Mouse (Mus musculus) heart, postnatal 0 days (tissue): Measurements from ENCODE around the gene Ffar1. TPM values are rescaled to one million over a fixed set of nuclear protein-coding genes. Genes with fewer than 3 reads are reported as not detected.

ENCODE experiments used
- ATAC-seq: fragments of 200-750 bp; cut with Nextera tagmentation; 2 replicates; pipeline ENCODE4 v1.8.0; 2017; ENCODE audit warnings: low read depth, moderate number of reproducible peaks, moderate library complexity; ENCODE audit not compliant: insufficient read depth
- DNase-seq: peaks from one replicate; pipeline ENCODE4 v3.0.0-alpha.2; 2016; ENCODE audit warnings: low spot score
- H3K27ac ChIP-seq: fragments of 300-500 bp; sonication (generic); 2 replicates; pipeline ENCODE4 v1.5.1; 2014; ENCODE audit warnings: low read depth, mild to moderate bottlenecking
- H3K27me3 ChIP-seq: fragments of 300-500 bp; sonication (generic); 2 replicates; pipeline ENCODE4 v1.6.1; 2014; ENCODE audit warnings: low read length, mixed read lengths; ENCODE audit not compliant: control insufficient read depth, insufficient read depth
- H3K36me3 ChIP-seq: fragments of 300-500 bp; sonication (generic); replicated peaks from 2 replicates; pipeline ENCODE4 v1.6.1; 2014; ENCODE audit warnings: low read length, mixed read lengths; ENCODE audit not compliant: control insufficient read depth, insufficient read depth
- H3K4me1 ChIP-seq: fragments of 300-500 bp; sonication (generic); 2 replicates; pipeline ENCODE4 v1.6.1; 2014; ENCODE audit warnings: antibody characterized with exemption; ENCODE audit not compliant: control insufficient read depth, insufficient read depth
- H3K4me2 ChIP-seq: fragments of 300-500 bp; sonication (generic); 2 replicates; pipeline ENCODE4 v1.6.1; 2014; ENCODE audit warnings: low read depth, mild to moderate bottlenecking, low read length, moderate library complexity
- H3K4me3 ChIP-seq: fragments of 300-500 bp; sonication (generic); 2 replicates; pipeline ENCODE4 v1.5.1; 2014; ENCODE audit warnings: low read depth, low read length
- H3K9ac ChIP-seq: fragments of 300-500 bp; sonication (generic); replicated peaks from 2 replicates; pipeline ENCODE4 v1.6.1; 2014; ENCODE audit warnings: low read depth, low read length, mixed read lengths
- H3K9me3 ChIP-seq: fragments of 300-500 bp; sonication (generic); replicated peaks from 2 replicates; pipeline ENCODE4 v1.6.1; 2016; ENCODE audit warnings: low read length; ENCODE audit not compliant: control insufficient read depth
- CTCF ChIP-seq: IDR thresholded peaks from 2 replicates; pipeline ENCODE4 v1.5.1; 2016; ENCODE audit warnings: antibody characterized with exemption, control low read depth, low read depth
- EP300 ChIP-seq: IDR thresholded peaks from 2 replicates; pipeline ENCODE4 v1.6.1; 2016; ENCODE audit warnings: antibody characterized with exemption, low read depth
- WGBS: fragments of 180-500 bp; shearing (Covaris S2); extraction: QIAGEN DNeasy Blood & Tissue Kit; methylation state at CpG from one replicate; pipeline ENCODE4 v1.1.7; 2014; 5-methylcytosine and 5-hydroxymethylcytosine counted together
- polyA plus RNA-seq: library from polyadenylated mRNA; unstranded; fragments of >200 nt; fragmentation: Nextera tagmentation; extraction: Ambion mirVana; gene quantifications from 2 replicates; pipeline ENCODE4 v1.2.1, GENCODE M21; 2015
- total RNA-seq: library from RNA; depleted of rRNA; stranded (reverse); fragments of >200 nt; gene quantifications from 2 replicates; pipeline ENCODE4 v1.2.3, GENCODE M21; 2014; ENCODE audit warnings: low replicate concordance

Gene Ffar1
- total and polyA plus RNA-seq, 2 experiments from 2014 or later, result not detected

DNA sequence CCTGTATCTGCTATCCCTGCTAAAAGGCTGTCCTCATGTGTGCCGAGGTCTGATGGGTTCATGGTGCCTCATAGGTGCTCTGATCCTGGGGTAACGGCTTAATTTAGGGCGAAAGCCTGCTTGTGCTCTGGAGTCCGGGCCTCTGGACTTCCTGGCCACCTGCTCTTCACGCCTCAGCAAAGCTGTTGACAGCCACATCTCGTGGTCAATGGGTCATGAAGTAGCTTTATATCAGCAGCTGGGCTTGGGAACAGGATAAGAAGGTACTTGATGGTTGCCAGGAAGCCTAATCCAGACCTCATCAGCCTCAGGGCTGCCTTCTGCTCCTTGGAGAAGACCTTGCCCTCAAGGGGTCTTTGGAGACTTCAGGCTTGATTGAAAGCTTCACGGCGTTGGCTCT lies 2.0 kb upstream of the Ffar1 start:
- H3K27me3 ChIP-seq, result peaks cover 11% of the 10 kb centered on the region; the same call in 1 of the 2 replicates
- ATAC-seq (no peak), DNase-seq (no peak)
- TF ChIP-seq EP300, result no peak
- TF ChIP-seq CTCF, result no peak
- no peaks in the 10 kb centered on the region for H3K36me3 ChIP-seq
- H3K27ac ChIP-seq, result no peak overlapping the region
- no peak overlapping the region for H3K9ac ChIP-seq
- peaks cover 4% of the 10 kb centered on the region; the same call in 1 of the 2 replicates for H3K4me1 ChIP-seq
- H3K4me3 ChIP-seq, result no peak overlapping the region
- no peak overlapping the region for H3K4me2 ChIP-seq
- H3K9me3 ChIP-seq, result no peaks in the 10 kb centered on the region
- WGBS, result 35% methylated on average over 8 of the region's 8 CpGs

DNA sequence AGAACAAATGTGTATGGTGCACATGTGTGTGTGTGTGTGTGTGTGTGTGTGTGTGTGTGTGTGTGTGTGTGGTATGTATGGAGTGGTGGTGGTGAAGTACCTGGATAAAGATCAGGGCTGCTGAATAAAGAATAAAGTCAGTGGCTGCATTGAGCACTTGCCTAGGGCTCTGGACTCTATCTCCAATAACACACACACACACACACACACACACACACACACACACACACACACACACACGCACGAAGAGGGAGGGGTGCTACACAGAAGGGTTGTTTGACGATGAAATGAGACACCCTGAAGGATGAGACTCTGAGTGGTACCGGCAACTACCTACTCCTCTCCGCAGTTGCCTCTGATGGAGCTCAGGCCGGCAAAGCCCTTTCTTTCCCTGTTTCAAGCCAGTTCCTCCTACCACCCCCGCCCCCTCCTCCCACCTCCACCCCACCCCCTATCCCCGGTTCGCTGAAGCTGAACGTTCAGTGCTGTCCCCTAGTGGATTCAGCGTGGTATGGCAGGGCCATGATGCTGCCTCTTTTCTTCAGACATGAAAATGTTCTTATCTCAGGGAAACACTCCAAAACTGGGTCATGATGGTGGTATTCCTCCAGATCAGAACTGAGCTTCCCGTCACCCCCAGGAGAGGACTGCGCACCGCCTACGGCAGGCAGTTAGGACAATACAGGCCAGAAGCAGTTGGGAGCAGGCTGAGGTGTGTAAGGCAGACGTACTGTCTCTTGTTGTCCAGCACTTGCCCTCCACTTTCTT lies 1.5 kb downstream of the Ffar1 start:
- Histone ChIP-seq H3K4me2 (peak overlapping the region; percentile 37; the same call in 1 of the 2 replicates), H3K9ac (no peak overlapping the region), H3K27me3 (peaks cover 16% of the 10 kb centered on the region), H3K36me3 (no peaks in the 10 kb centered on the region), H3K4me3 (peak overlapping the region; percentile 20; the same call in 1 of the 2 replicates), H3K27ac (no peak overlapping the region), H3K9me3 (no peaks in the 10 kb centered on the region), H3K4me1 (peaks cover 4% of the 10 kb centered on the region; the same call in 1 of the 2 replicates)
- WGBS, result 6% methylated on average over 13 of the region's 16 CpGs
- peak; percentile 79 for TF ChIP-seq CTCF
- TF ChIP-seq EP300, result no peak
- peak; percentile 46 for DNase-seq
- ATAC-seq, result peak; percentile 33; the same call in 1 of the 2 replicates

DNA sequence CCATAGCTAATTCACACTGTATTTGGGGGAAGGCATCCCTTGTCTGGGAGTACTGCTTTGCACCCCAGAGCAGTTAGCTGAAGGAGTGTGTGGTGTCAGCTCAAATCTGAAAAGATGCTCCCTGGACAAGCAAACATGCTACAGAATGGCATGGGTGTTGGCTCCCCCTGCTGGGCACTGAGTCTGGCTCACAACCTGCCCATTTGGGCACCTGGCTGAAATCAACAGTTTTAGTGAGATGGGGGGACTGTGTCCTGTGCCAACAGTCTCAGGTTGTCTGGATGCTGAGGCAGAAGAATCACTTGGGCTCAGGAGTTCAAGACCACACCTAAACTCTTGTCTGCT lies 2.1 kb downstream of the Ffar1 start:
- no peak overlapping the region for H3K4me2 ChIP-seq

DNA sequence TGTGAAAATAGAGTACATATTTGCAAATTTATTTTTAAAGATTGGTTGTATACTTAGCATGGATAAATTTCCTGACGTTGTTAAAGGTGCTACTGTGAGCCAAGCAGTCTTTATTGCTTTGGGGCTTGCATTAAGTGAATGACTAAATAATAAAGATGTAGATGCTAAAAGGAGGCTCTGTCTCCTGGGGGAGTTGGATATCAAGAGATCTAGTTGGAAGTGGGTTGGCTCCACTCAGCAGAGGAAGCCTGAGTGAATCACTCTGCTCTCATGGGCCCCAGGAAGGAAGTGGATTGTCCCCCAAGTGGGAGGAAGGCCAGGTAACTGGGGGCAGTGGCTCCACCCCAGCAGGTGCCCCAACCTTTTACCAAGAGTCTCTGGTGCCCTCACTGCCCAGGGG lies 3.6 kb downstream of the Ffar1 start:
- WGBS, result 77% methylated on average over 1 of the region's 1 CpGs
- Histone ChIP-seq H3K27ac (no peak overlapping the region), H3K9ac (no peak overlapping the region), H3K4me1 (no peaks in the 10 kb centered on the region), H3K27me3 (peaks cover 17% of the 10 kb centered on the region), H3K36me3 (no peaks in the 10 kb centered on the region), H3K4me2 (no peak overlapping the region), H3K9me3 (no peaks in the 10 kb centered on the region), H3K4me3 (no peak overlapping the region)
- TF ChIP-seq EP300, result no peak
- TF ChIP-seq CTCF, result no peak
- ATAC-seq (no peak), DNase-seq (no peak)

More for the DNA sequence above, 2.1 kb downstream of the Ffar1 start:
- H3K27me3 ChIP-seq, result peaks cover 17% of the 10 kb centered on the region
- TF ChIP-seq CTCF (peak; percentile 73), EP300 (no peak)
- H3K9me3 ChIP-seq, result no peaks in the 10 kb centered on the region
- ATAC-seq (no peak), DNase-seq (peak; percentile 26)
- no peak overlapping the region for H3K4me3 ChIP-seq
- no peak overlapping the region for H3K27ac ChIP-seq
- no peak overlapping the region for H3K9ac ChIP-seq
- H3K4me1 ChIP-seq, result peaks cover 4% of the 10 kb centered on the region; the same call in 1 of the 2 replicates
- H3K36me3 ChIP-seq, result no peaks in the 10 kb centered on the region

DNA sequence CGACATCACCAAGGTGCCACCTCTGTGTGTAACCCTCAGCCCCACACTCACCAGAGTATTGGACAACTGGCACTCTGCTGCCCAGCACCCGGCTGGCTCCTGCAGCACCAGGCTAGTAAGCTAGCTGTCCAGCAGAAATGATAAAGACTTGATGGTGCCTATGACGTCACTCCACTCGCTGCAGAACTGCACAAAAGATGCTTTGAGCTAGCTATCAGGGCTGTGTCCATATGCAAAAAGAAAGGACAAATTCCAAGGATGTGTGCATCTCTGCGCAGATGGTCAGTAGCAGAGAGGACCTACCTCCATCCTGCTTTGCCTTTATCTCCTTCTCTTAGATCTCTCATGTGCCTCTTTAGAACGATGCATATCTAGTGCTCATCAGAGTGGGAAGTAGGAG lies 5.3 kb downstream of the Ffar1 start, which contains the start of gene Ffar3:
Ffar3 (minus strand) TSS at position 101 of the 400 bp plus-strand sequence.
- TF ChIP-seq EP300 (no peak), CTCF (no peak)
- no peak within 1 kb of the TSS for H3K4me2 ChIP-seq
- 42% methylated on average over 6 of the region's 6 CpGs for whole genome bisulfite sequencing
- no peak for DNase-seq
- H3K9ac ChIP-seq, result 0 out of 2 replicates have a peak within 1 kb of the TSS, but pooled peaks have one; percentile 20
- H3K27ac ChIP-seq, result no peak within 1 kb of the TSS
- no peaks in the 10 kb centered on the region for H3K4me1 ChIP-seq
- no peaks in the 10 kb centered on the region for H3K36me3 ChIP-seq
- ATAC-seq, result no peak
- H3K9me3 ChIP-seq, result no peaks in the 10 kb centered on the region
- no peak within 1 kb of the TSS for H3K4me3 ChIP-seq
- peaks cover 17% of the 10 kb centered on the region for H3K27me3 ChIP-seq

DNA sequence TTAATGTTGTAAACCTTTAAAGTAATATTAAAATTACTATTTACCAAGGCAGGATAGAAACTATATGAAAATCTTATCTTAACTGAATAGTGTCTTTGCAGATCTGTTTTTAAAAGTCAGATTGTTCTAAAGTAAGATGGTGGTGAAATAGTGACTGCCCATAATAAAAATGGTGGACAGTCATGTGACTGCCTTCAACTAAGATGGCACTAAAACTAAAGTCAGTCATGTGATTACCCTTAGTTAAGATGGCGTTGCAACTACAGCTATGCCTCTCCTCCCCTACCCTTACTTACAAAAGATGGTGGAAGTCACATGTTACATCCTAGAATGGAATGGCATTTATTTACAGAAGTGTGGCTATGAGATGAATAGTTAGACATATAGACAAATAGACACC lies 9.9 kb downstream of the Ffar1 start:
- WGBS, result 75% methylated on average over 1 of the region's 1 CpGs
- ATAC-seq, result no peak
- Histone ChIP-seq H3K27ac (no peak overlapping the region), H3K27me3 (peaks cover 13% of the 10 kb centered on the region; the same call in 1 of the 2 replicates), H3K4me2 (no peak overlapping the region), H3K9ac (no peak overlapping the region), H3K36me3 (no peaks in the 10 kb centered on the region), H3K9me3 (no peaks in the 10 kb centered on the region), H3K4me1 (no peaks in the 10 kb centered on the region), H3K4me3 (no peak overlapping the region)
- DNase-seq, result no peak
- TF ChIP-seq CTCF, result no peak
- no peak for TF ChIP-seq EP300
